Mouse (Mus musculus) MEL (cell line): ENCODE measurements around the gene Ifnar2. TPM values are rescaled to one million over a fixed set of nuclear protein-coding genes. Genes with fewer than 3 reads are reported as not detected.

ENCODE experiments used
- DNase-seq: peaks from one replicate; pipeline ENCODE4 v3.0.0; 2011; ENCODE audit warnings: low read depth, low spot score
- H3K27ac ChIP-seq: 2 replicates; pipeline ENCODE4 v1.5.1; 2012; ENCODE audit warnings: low read depth, mild to moderate bottlenecking, control low read depth, low read length, moderate library complexity; ENCODE audit not compliant: control insufficient read depth
- H3K27me3 ChIP-seq, 2 experiments: fragments of 150-350 bp in 1 of 2; sonication (generic) in 1 of 2; 2 replicates each; pipeline ENCODE4 v1.6.1; 2012; ENCODE audit warnings: low read length in 2 of 2, mild to moderate bottlenecking in 2 of 2, improper control_type of control experiment in 1 of 2, moderate library complexity in 1 of 2; ENCODE audit not compliant: insufficient read depth in 2 of 2, control insufficient read depth in 1 of 2
- H3K36me3 ChIP-seq, 2 experiments: 2 replicates each; pipeline ENCODE4 v1.6.1; 2012 to 2014; ENCODE audit warnings: low read length in 2 of 2, improper control_type of control experiment in 1 of 2, inconsistent platforms in 1 of 2, mild to moderate bottlenecking in 1 of 2; ENCODE audit not compliant: insufficient read depth in 2 of 2, control insufficient read depth in 1 of 2
- H3K4me1 ChIP-seq, 2 experiments: fragments of 150-350 bp in 1 of 2; sonication (generic) in 1 of 2; 2 replicates each; pipeline ENCODE4 v1.6.1; 2012; ENCODE audit warnings: low read length in 2 of 2, improper control_type of control experiment in 1 of 2, mild to moderate bottlenecking in 1 of 2; ENCODE audit not compliant: insufficient read depth in 2 of 2, control insufficient read depth in 1 of 2
- H3K4me3 ChIP-seq, 2 experiments: fragments of 150-350 bp in 1 of 2; sonication (generic) in 1 of 2; 2 replicates each; pipeline ENCODE4 v1.5.1; 2012; ENCODE audit warnings: low read depth in 2 of 2, low read length in 2 of 2, mild to moderate bottlenecking in 2 of 2, moderate library complexity in 2 of 2, control low read depth in 1 of 2, improper control_type of control experiment in 1 of 2; ENCODE audit not compliant: control insufficient read depth in 1 of 2, insufficient read depth in 1 of 2
- H3K79me2 ChIP-seq: 2 replicates; pipeline ENCODE4 v1.6.1; 2012; ENCODE audit warnings: mild to moderate bottlenecking, low read length, moderate library complexity; ENCODE audit not compliant: control insufficient read depth, poor library complexity, insufficient read depth
- H3K9ac ChIP-seq: 2 replicates; pipeline ENCODE4 v1.6.1; 2012; ENCODE audit warnings: low read depth, mild to moderate bottlenecking, control low read depth, low read length, moderate library complexity; ENCODE audit not compliant: control insufficient read depth, poor library complexity, severe bottlenecking
- H3K9me3 ChIP-seq: fragments of 150-350 bp; sonication (generic); replicated peaks from 2 replicates; pipeline ENCODE4 v1.6.1; 2012; ENCODE audit warnings: mild to moderate bottlenecking, low read length, improper control_type of control experiment, moderate library complexity; ENCODE audit not compliant: insufficient read depth
- BHLHE40 ChIP-seq: IDR thresholded peaks from 2 replicates; pipeline ENCODE4 v1.6.1; 2012; ENCODE audit warnings: low read depth, mild to moderate bottlenecking, inconsistent platforms, low read length, improper control_type of control experiment, borderline replicate concordance
- CHD1 ChIP-seq: IDR thresholded peaks from 2 replicates; pipeline ENCODE4 v1.6.1; 2012; ENCODE audit warnings: low read depth, mild to moderate bottlenecking, inconsistent platforms, low read length, improper control_type of control experiment
- ELF1 ChIP-seq: IDR thresholded peaks from 2 replicates; pipeline ENCODE4 v1.6.1; 2014; ENCODE audit warnings: low read depth, mild to moderate bottlenecking, inconsistent platforms, low read length, improper control_type of control experiment, moderate library complexity
- EP300 ChIP-seq, 2 experiments: IDR thresholded peaks; 2 replicates each; pipeline ENCODE4 v1.6.1; 2011; ENCODE audit warnings: improper control_type of control experiment in 2 of 2, low read length in 2 of 2, low read depth in 1 of 2, mild to moderate bottlenecking in 1 of 2
- ETS1 ChIP-seq: IDR thresholded peaks from 2 replicates; pipeline ENCODE4 v1.6.1; 2012; ENCODE audit warnings: low read depth, mild to moderate bottlenecking, inconsistent platforms, low read length, improper control_type of control experiment, moderate library complexity
- HCFC1 ChIP-seq: IDR thresholded peaks from 2 replicates; pipeline ENCODE4 v1.6.1; 2012; ENCODE audit warnings: low read depth, mild to moderate bottlenecking, inconsistent platforms, low read length, improper control_type of control experiment, moderate library complexity
- MAFK ChIP-seq: IDR thresholded peaks from 2 replicates; pipeline ENCODE4 v1.6.1; 2011; ENCODE audit warnings: low read depth, mild to moderate bottlenecking, low read length, improper control_type of control experiment, borderline replicate concordance
- MAX ChIP-seq: IDR thresholded peaks from 2 replicates; pipeline ENCODE4 v1.6.1; 2011; ENCODE audit warnings: low read length, improper control_type of control experiment
- MAZ ChIP-seq: IDR thresholded peaks from 2 replicates; pipeline ENCODE4 v1.6.1; 2012; ENCODE audit warnings: low read depth, mild to moderate bottlenecking, inconsistent platforms, low read length, improper control_type of control experiment
- MEF2A ChIP-seq: IDR thresholded peaks from 2 replicates; pipeline ENCODE4 v1.6.1; 2014; ENCODE audit warnings: low read depth, mild to moderate bottlenecking, inconsistent platforms, low read length, improper control_type of control experiment; ENCODE audit not compliant: poor library complexity, insufficient replicate concordance, severe bottlenecking; ENCODE audit errors: extremely low read depth
- NELFE ChIP-seq: IDR thresholded peaks from 2 replicates; pipeline ENCODE4 v1.6.1; 2011; ENCODE audit warnings: low read depth, low read length, improper control_type of control experiment
- RCOR1 ChIP-seq: IDR thresholded peaks from 2 replicates; pipeline ENCODE4 v1.6.1; 2012; ENCODE audit warnings: low read depth, mild to moderate bottlenecking, inconsistent platforms, low read length, improper control_type of control experiment
- SIN3A ChIP-seq: IDR thresholded peaks from 2 replicates; pipeline ENCODE4 v1.6.1; 2012; ENCODE audit warnings: low read length, improper control_type of control experiment, inconsistent platforms
- SMC3 ChIP-seq: IDR thresholded peaks from 2 replicates; pipeline ENCODE4 v1.6.1; 2011; ENCODE audit warnings: low read depth, low read length, improper control_type of control experiment
- TAL1 ChIP-seq: IDR thresholded peaks from 2 replicates; pipeline ENCODE4 v1.6.1; 2012; ENCODE audit warnings: mild to moderate bottlenecking, inconsistent platforms, low read length, moderate library complexity, mixed read lengths
- TCF12 ChIP-seq: IDR thresholded peaks from 2 replicates; pipeline ENCODE4 v1.6.1; 2014; ENCODE audit warnings: low read depth, mild to moderate bottlenecking, inconsistent platforms, low read length, improper control_type of control experiment, moderate library complexity
- USF1 ChIP-seq: IDR thresholded peaks from 2 replicates; pipeline ENCODE4 v1.6.1; 2014; ENCODE audit warnings: low read depth, mild to moderate bottlenecking, inconsistent platforms, low read length, improper control_type of control experiment, moderate library complexity
- ZC3H11A ChIP-seq: IDR thresholded peaks from 2 replicates; pipeline ENCODE4 v1.6.1; 2012; ENCODE audit warnings: low read depth, mild to moderate bottlenecking, inconsistent platforms, low read length, improper control_type of control experiment
- ZNF384 ChIP-seq: IDR thresholded peaks from 2 replicates; pipeline ENCODE4 v1.6.1; 2012; ENCODE audit warnings: low read depth, mild to moderate bottlenecking, inconsistent platforms, low read length, improper control_type of control experiment
- polyA plus RNA-seq, 2 experiments: library from polyadenylated mRNA; stranded (reverse) in 1 of 2; unstranded in 1 of 2; fragments of >175 nt in 1 of 2; fragments of >200 nt in 1 of 2; gene quantifications; 2 replicates each; pipeline versions ENCODE4 v1.2.1 to v1.2.4; 2012; ENCODE audit warnings: low replicate concordance in 2 of 2, low read depth in 1 of 2; ENCODE audit not compliant: insufficient read length in 2 of 2, insufficient read depth in 1 of 2, missing spikeins in 1 of 2
- total RNA-seq: library from RNA; depleted of rRNA; stranded (reverse); fragments of 300-350 nt; gene quantifications from 2 replicates; pipeline ENCODE4 v1.2.3, GENCODE M21; 2012

The Ifnar2 gene
- total and polyA plus RNA-seq, 3 experiments = 21.8 to 38.3 TPM; not detected in 1

DNA sequence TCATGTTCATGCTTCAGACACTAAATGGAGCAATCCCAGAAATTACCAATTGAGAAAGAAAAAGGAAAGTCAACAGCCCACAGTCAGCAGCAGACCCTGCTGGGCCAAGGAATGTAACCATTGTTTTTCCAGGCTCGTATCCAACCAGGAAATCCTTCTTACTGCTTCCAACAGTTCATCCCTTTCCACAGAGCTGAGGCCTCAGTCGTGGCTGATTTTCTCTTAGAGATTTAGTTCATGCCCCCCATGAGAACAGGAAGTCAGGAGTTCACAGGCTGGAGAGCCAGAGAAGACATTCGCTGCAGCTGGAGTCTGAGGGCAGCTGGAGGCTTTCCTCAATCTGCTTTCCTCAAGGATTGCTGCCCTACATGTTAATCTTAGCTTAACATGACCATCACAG is 9.1 kb upstream of the Ifnar2 start:
- no peak overlapping the region for H3K27ac ChIP-seq
- no peak for TF ChIP-seq SMC3
- no peak for TF ChIP-seq SIN3A
- no peak for TF ChIP-seq MEF2A
- TF ChIP-seq ETS1 = no peak
- no peak for TF ChIP-seq ZC3H11A
- TF ChIP-seq MAZ = no peak
- TF ChIP-seq CHD1 = no peak
- no peak for TF ChIP-seq RCOR1
- TF ChIP-seq MAFK = no peak
- no peak for TF ChIP-seq NELFE
- no peak for TF ChIP-seq MAX
- no peak overlapping the region for H3K9ac ChIP-seq
- no peaks in the 10 kb centered on the region for H3K9me3 ChIP-seq
- H3K36me3 ChIP-seq = peaks cover 0 to 14% of the 10 kb centered on the region in 2 experiments; a peak in 2 of 4 replicates
- H3K79me2 ChIP-seq = no peaks in the 10 kb centered on the region
- H3K4me3 ChIP-seq = no peak overlapping the region
- no peaks in the 10 kb centered on the region for H3K27me3 ChIP-seq
- H3K4me1 ChIP-seq = peaks cover 6 to 20% of the 10 kb centered on the region in 2 experiments; a peak in 3 of 4 replicates
- no peak for DNase-seq

DNA sequence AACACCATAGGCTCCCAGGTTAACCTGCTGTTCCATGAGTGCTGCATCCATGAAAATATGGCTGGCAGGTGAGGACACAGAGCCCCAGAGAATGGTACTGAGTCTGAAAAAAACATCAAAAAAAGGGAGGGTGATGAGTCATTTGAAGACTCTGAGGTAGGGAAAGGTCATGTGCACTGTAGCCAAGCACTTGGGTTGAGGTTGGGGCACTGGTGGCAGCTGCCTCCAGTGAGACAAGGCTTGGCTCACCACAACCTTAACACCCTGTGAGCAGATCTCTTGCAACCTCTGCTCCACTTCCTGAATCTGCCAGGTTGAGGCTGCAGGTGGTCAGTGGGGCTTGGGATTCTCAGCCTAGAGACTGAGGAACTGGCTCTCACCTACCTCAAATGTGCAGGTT is 6.0 kb upstream of the Ifnar2 start:
- Histone ChIP-seq H3K9ac (peak overlapping the region; percentile 4; the same call in 1 of the 2 replicates), H3K4me3 (no peak overlapping the region), H3K36me3 (peaks cover 0 to 15% of the 10 kb centered on the region in 2 experiments; a peak in 2 of 4 replicates), H3K27me3 (no peaks in the 10 kb centered on the region), H3K79me2 (no peaks in the 10 kb centered on the region), H3K9me3 (no peaks in the 10 kb centered on the region), H3K27ac (peak overlapping the region; percentile 43), H3K4me1 (peaks cover 6 to 22% of the 10 kb centered on the region in 2 experiments; a peak in 3 of 4 replicates)
- peak; percentile 72 for DNase-seq
- peak; percentile 52; the same call in 1 of the 2 replicates for TF ChIP-seq USF1
- peak; percentile 86 for TF ChIP-seq TAL1
- peak in 1 of 2 experiments; percentile 68; a peak in 2 of 4 replicates for TF ChIP-seq EP300 (IDR thresholded peaks at IDR 0.05; ENCODE audit: low read depth in 1 of 2, low read length in 2 of 2)
- no peak for TF ChIP-seq HCFC1
- TF ChIP-seq TCF12 = peak; percentile 90
- no peak for TF ChIP-seq ZNF384
- peak; percentile 59; the same call in 1 of the 2 replicates for TF ChIP-seq BHLHE40
- TF ChIP-seq RCOR1 = 0 out of 2 replicates have a peak, but pooled peaks have one; percentile 44
- 0 out of 2 replicates have a peak, but pooled peaks have one; percentile 1 for TF ChIP-seq ELF1
